Mouse (Mus musculus) brown adipose tissue, adult 24 weeks (tissue): ENCODE measurements around the gene Krtap9-3. TPM values are rescaled to one million over a fixed set of nuclear protein-coding genes. Genes with fewer than 3 reads are reported as not detected.

Source experiments
- H3K27ac ChIP-seq: fragments of 200-500 bp; replicated peaks from 2 replicates; pipeline ENCODE4 v1.5.1; 2012; ENCODE audit warnings: low read depth, mild to moderate bottlenecking, low read length
- H3K4me1 ChIP-seq: fragments of 200-500 bp; 2 replicates; pipeline ENCODE4 v1.6.1; 2012; ENCODE audit warnings: low read length, mixed read lengths; ENCODE audit not compliant: control insufficient read depth, insufficient read depth, insufficient read length
- H3K4me3 ChIP-seq: fragments of 200-500 bp; 2 replicates; pipeline ENCODE4 v1.5.1; 2012; ENCODE audit warnings: low read depth, mild to moderate bottlenecking, low read length, moderate library complexity; ENCODE audit not compliant: insufficient read depth
- polyA plus RNA-seq: library from polyadenylated mRNA; stranded (reverse); fragments of >200 nt; gene quantifications from 2 replicates; pipeline ENCODE4 v1.2.4, GENCODE M21; 2012; ENCODE audit not compliant: missing spikeins, insufficient read depth, insufficient read length

Krtap9-3 gene
- polyA plus RNA-seq, 1 experiment: not detected

- Histone ChIP-seq H3K27ac (no peak overlapping the region), H3K4me3 (no peak overlapping the region), H3K4me1 (no peaks in the 10 kb centered on the region)
Observed at GRCm38 (mm10) chr11:99585096-99585495, 12.8 kb downstream of the Krtap9-3 start.

GRCm38 (mm10) chr11:99583245-99583704, 14.6 kb downstream of the Krtap9-3 start, which contains the start of gene Krtap1-4:
Gene Krtap1-4 (minus strand): TSS chr11:99583654.
- no peak within 1 kb of the TSS for H3K27ac ChIP-seq

GRCm38 (mm10) chr11:99581564-99581963, 16.3 kb downstream of the Krtap9-3 start:
- H3K4me3 ChIP-seq: no peak overlapping the region
- no peak overlapping the region for H3K27ac ChIP-seq
- no peaks in the 10 kb centered on the region for H3K4me1 ChIP-seq

More at GRCm38 (mm10) chr11:99583245-99583704, 14.6 kb downstream of the Krtap9-3 start, which contains the start of gene Krtap1-4:
- Histone ChIP-seq H3K4me1 (no peaks in the 10 kb centered on the region), H3K4me3 (no peak within 1 kb of the TSS)

GRCm38 (mm10) chr11:99581051-99581450, 16.9 kb downstream of the Krtap9-3 start:
- no peak overlapping the region for H3K27ac ChIP-seq
- H3K4me3 ChIP-seq: no peak overlapping the region
- no peaks in the 10 kb centered on the region for H3K4me1 ChIP-seq

- Histone ChIP-seq H3K4me3 (no peak within 1 kb of the TSS), H3K27ac (no peak within 1 kb of the TSS), H3K4me1 (no peaks in the 10 kb centered on the region)
Observed at GRCm38 (mm10) chr11:99580636-99581035, 17.3 kb downstream of the Krtap9-3 start, which contains the start of gene Krtap1-5. Gene Krtap1-5 (minus strand): TSS chr11:99581016.

GRCm38 (mm10) chr11:99574106-99574505, 23.8 kb downstream of the Krtap9-3 start:
- H3K4me1 ChIP-seq: no peaks in the 10 kb centered on the region
- no peak overlapping the region for H3K4me3 ChIP-seq
- H3K27ac ChIP-seq: no peak overlapping the region

- H3K4me1 ChIP-seq: no peaks in the 10 kb centered on the region
- no peak overlapping the region for H3K27ac ChIP-seq
- H3K4me3 ChIP-seq: no peak overlapping the region
Observed at GRCm38 (mm10) chr11:99573164-99573563, 24.7 kb downstream of the Krtap9-3 start.

GRCm38 (mm10) chr11:99566530-99566929, 31.4 kb downstream of the Krtap9-3 start, which contains the start of gene Krtap3-1:
Gene Krtap3-1 (minus strand): TSS chr11:99566630.
- H3K4me1 ChIP-seq: no peaks in the 10 kb centered on the region
- no peak within 1 kb of the TSS for H3K27ac ChIP-seq
- H3K4me3 ChIP-seq: no peak within 1 kb of the TSS

GRCm38 (mm10) chr11:99562580-99562979, 35.3 kb downstream of the Krtap9-3 start:
- Histone ChIP-seq H3K4me3 (no peak overlapping the region), H3K4me1 (no peaks in the 10 kb centered on the region), H3K27ac (no peak overlapping the region)

- Histone ChIP-seq H3K4me3 (no peak within 1 kb of the TSS), H3K27ac (no peak within 1 kb of the TSS), H3K4me1 (no peaks in the 10 kb centered on the region)
Observed at GRCm38 (mm10) chr11:99559366-99559765, 38.5 kb downstream of the Krtap9-3 start, which contains the start of gene Gm11939. Gene Gm11939 (minus strand): TSS chr11:99559466.

GRCm38 (mm10) chr11:99557976-99558745, 39.7 kb downstream of the Krtap9-3 start:
- no peaks in the 10 kb centered on the region for H3K4me1 ChIP-seq
- no peak overlapping the region for H3K4me3 ChIP-seq
- no peak overlapping the region for H3K27ac ChIP-seq

- no peaks in the 10 kb centered on the region for H3K4me1 ChIP-seq
- no peak within 1 kb of the TSS for H3K4me3 ChIP-seq
- H3K27ac ChIP-seq: no peak within 1 kb of the TSS
Observed at GRCm38 (mm10) chr11:99556753-99557152, 41.2 kb downstream of the Krtap9-3 start, which contains the start of gene Krtap3-2. Gene Krtap3-2 (minus strand): TSS chr11:99556853.

GRCm38 (mm10) chr11:99556195-99556594, 41.7 kb downstream of the Krtap9-3 start:
- H3K4me1 ChIP-seq: no peaks in the 10 kb centered on the region
- H3K4me3 ChIP-seq: no peak overlapping the region
- no peak overlapping the region for H3K27ac ChIP-seq

- H3K4me1 ChIP-seq: no peaks in the 10 kb centered on the region
- no peak within 1 kb of the TSS for H3K4me3 ChIP-seq
- H3K27ac ChIP-seq: no peak within 1 kb of the TSS
Observed at GRCm38 (mm10) chr11:99550765-99551164, 47.1 kb downstream of the Krtap9-3 start, which contains the start of gene Krtap3-3. Gene Krtap3-3 (minus strand): TSS chr11:99550865.

GRCm38 (mm10) chr11:99547892-99548291, 50.0 kb downstream of the Krtap9-3 start:
- Histone ChIP-seq H3K4me1 (no peaks in the 10 kb centered on the region), H3K4me3 (no peak overlapping the region), H3K27ac (no peak overlapping the region)
